Mouse (Mus musculus) ES-E14 (cell line): Measurements from ENCODE around the gene Pllp.

ENCODE experiments used
- CHD2 ChIP-seq: IDR thresholded peaks from 2 replicates; pipeline ENCODE4 v1.6.1; 2014; ENCODE audit warnings: mild to moderate bottlenecking, low read depth, low read length, inconsistent platforms
- HCFC1 ChIP-seq: IDR thresholded peaks from 2 replicates; pipeline ENCODE4 v1.6.1; 2012; ENCODE audit warnings: low read length, inconsistent platforms, borderline replicate concordance; ENCODE audit not compliant: insufficient read depth
- ZC3H11A ChIP-seq: IDR thresholded peaks from 2 replicates; pipeline ENCODE4 v1.6.1; 2012; ENCODE audit warnings: low read depth, mild to moderate bottlenecking, inconsistent platforms, low read length, borderline replicate concordance
- ZNF384 ChIP-seq: IDR thresholded peaks from 2 replicates; pipeline ENCODE4 v1.6.1; 2012; ENCODE audit warnings: low read depth, low read length, inconsistent platforms

DNA sequence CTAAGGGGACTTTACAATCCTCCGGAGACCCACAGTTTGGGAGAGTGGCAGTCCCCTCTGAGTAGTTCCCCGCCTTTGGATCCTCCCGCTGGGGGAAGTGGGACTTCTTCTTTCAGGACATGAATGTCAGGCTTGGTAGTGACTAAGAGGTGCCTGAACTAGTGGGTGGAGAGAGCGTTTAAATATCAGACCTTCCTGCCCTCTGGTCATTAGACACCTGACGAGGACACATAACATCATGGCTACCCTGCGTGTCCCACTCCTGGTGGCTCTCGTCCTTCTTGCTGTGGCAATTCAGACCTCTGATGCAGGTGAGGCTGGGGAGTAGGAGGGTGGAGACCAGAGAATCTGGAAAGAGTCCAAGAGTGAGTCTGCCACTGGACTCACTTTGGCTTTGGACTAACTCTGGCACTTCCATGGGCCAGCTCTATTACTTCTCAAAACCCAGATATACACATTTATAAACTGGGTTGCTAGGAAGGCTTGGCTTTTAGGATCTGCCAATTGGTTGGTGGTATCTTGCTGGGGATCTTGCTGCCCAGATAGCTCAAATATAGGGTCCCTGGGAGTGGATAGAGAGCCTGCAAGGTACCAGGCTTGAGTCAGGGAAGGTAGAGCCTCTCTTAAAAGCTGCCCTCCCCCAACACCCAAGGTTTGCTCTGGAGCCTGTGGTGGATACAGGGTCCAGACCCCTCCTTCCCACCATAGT, 49.6 kb upstream of the Pllp start, which contains the start of gene Ccl22:
- TF ChIP-seq CHD2 (no peak), ZNF384 (no peak), ZC3H11A (no peak), HCFC1 (no peak)
